Mouse (Mus musculus) hindbrain, embryonic 11.5 days (tissue): ENCODE results near the gene Ranbp3. TPM values are rescaled to one million over a fixed set of nuclear protein-coding genes. Genes with fewer than 3 reads are reported as not detected.
A peak's percentile ranks its signal among the peaks of the same experiment; 100 is the strongest.

Experiments used
- ATAC-seq: fragments of 200-750 bp; cut with Nextera tagmentation; 2 replicates; pipeline ENCODE4 v1.8.0; 2017; ENCODE audit warnings: mild to moderate bottlenecking, moderate TSS enrichment, moderate library complexity; ENCODE audit not compliant: low FRiP score
- DNase-seq: peaks from one replicate; pipeline ENCODE4 v3.0.0-alpha.2; 2015; ENCODE audit warnings: low spot score
- H3K27ac ChIP-seq: fragments of 300-500 bp; sonication (generic); 2 replicates; pipeline ENCODE4 v1.5.1; 2014; ENCODE audit warnings: mild to moderate bottlenecking, low read depth, low read length
- H3K27me3 ChIP-seq: fragments of 300-500 bp; sonication (generic); 2 replicates; pipeline ENCODE4 v1.6.1; 2014; ENCODE audit warnings: mild to moderate bottlenecking, low read length, moderate library complexity, mixed read lengths; ENCODE audit not compliant: control insufficient read depth, insufficient read depth
- H3K36me3 ChIP-seq: fragments of 300-500 bp; sonication (generic); 2 replicates; pipeline ENCODE4 v1.6.1; 2014; ENCODE audit warnings: mild to moderate bottlenecking, low read length, moderate library complexity, mixed read lengths; ENCODE audit not compliant: control insufficient read depth, insufficient read depth
- H3K4me1 ChIP-seq: fragments of 300-500 bp; sonication (generic); replicated peaks from 2 replicates; pipeline ENCODE4 v1.6.1; 2014; ENCODE audit warnings: low read length, mixed read lengths; ENCODE audit not compliant: control insufficient read depth, insufficient read depth
- H3K4me2 ChIP-seq: fragments of 300-500 bp; sonication (generic); replicated peaks from 2 replicates; pipeline ENCODE4 v1.6.1; 2014; ENCODE audit warnings: mild to moderate bottlenecking, low read depth, low read length
- H3K4me3 ChIP-seq: fragments of 300-500 bp; sonication (generic); 2 replicates; pipeline ENCODE4 v1.5.1; 2014; ENCODE audit warnings: low read depth, low read length
- H3K9ac ChIP-seq: fragments of 300-500 bp; sonication (generic); 2 replicates; pipeline ENCODE4 v1.6.1; 2014; ENCODE audit warnings: low read depth, low read length
- H3K9me3 ChIP-seq: fragments of 300-500 bp; sonication (generic); 2 replicates; pipeline ENCODE4 v1.6.1; 2016; ENCODE audit warnings: low read length; ENCODE audit not compliant: control insufficient read depth
- WGBS: fragments of 180-500 bp; shearing (Covaris S2); extraction: QIAGEN DNeasy Blood & Tissue Kit; methylation state at CpG from one replicate; pipeline ENCODE4 v1.1.7; 2014; 5-methylcytosine and 5-hydroxymethylcytosine counted together
- polyA plus RNA-seq: library from polyadenylated mRNA; unstranded; fragments of >200 nt; fragmentation: Nextera tagmentation; extraction: Ambion mirVana; gene quantifications from 2 replicates; pipeline ENCODE4 v1.2.1, GENCODE M21; 2014

Ranbp3 gene
- polyA plus RNA-seq, 1 experiment from 2014 or later: 94.2 TPM

GRCm38 (mm10) chr17:56634023-56634422 is 39.1 kb upstream of the Ranbp3 start:
- no peak overlapping the region for H3K9ac ChIP-seq
- no peaks in the 10 kb centered on the region for H3K27me3 ChIP-seq
- H3K4me1 ChIP-seq: no peaks in the 10 kb centered on the region
- ATAC-seq (no peak), DNase-seq (no peak)
- no peak overlapping the region for H3K4me2 ChIP-seq
- no peaks in the 10 kb centered on the region for H3K9me3 ChIP-seq
- no peaks in the 10 kb centered on the region for H3K36me3 ChIP-seq
- H3K27ac ChIP-seq: no peak overlapping the region
- no peak overlapping the region for H3K4me3 ChIP-seq
- WGBS: 86% methylated on average over 6 of the region's 6 CpGs

- Histone ChIP-seq H3K4me3 (no peak overlapping the region), H3K4me2 (no peak overlapping the region), H3K9ac (no peak overlapping the region), H3K4me1 (no peaks in the 10 kb centered on the region), H3K27me3 (no peaks in the 10 kb centered on the region), H3K27ac (no peak overlapping the region), H3K9me3 (no peaks in the 10 kb centered on the region), H3K36me3 (no peaks in the 10 kb centered on the region)
- WGBS: 85% methylated on average over 4 of the region's 4 CpGs
- ATAC-seq: no peak
- no peak for DNase-seq
Observed at GRCm38 (mm10) chr17:56643237-56643636, 29.9 kb upstream of the Ranbp3 start.

GRCm38 (mm10) chr17:56647546-56647945 is 25.5 kb upstream of the Ranbp3 start:
- Histone ChIP-seq H3K9ac (no peak overlapping the region), H3K9me3 (no peaks in the 10 kb centered on the region), H3K4me3 (no peak overlapping the region), H3K36me3 (no peaks in the 10 kb centered on the region), H3K4me1 (no peaks in the 10 kb centered on the region), H3K27me3 (no peaks in the 10 kb centered on the region), H3K27ac (no peak overlapping the region), H3K4me2 (no peak overlapping the region)
- no peak for ATAC-seq
- 81% methylated on average over 9 of the region's 13 CpGs for WGBS
- no peak for DNase-seq

- Histone ChIP-seq H3K27me3 (no peaks in the 10 kb centered on the region), H3K9me3 (no peaks in the 10 kb centered on the region), H3K4me3 (no peak overlapping the region), H3K4me1 (no peaks in the 10 kb centered on the region), H3K4me2 (no peak overlapping the region), H3K36me3 (no peaks in the 10 kb centered on the region), H3K9ac (no peak overlapping the region), H3K27ac (no peak overlapping the region)
- 36% methylated on average over 10 of the region's 10 CpGs for WGBS
- ATAC-seq (no peak), DNase-seq (no peak)
Observed at GRCm38 (mm10) chr17:56651801-56652200, 21.3 kb upstream of the Ranbp3 start.

- Histone ChIP-seq H3K4me1 (no peaks in the 10 kb centered on the region), H3K4me3 (no peak overlapping the region), H3K9me3 (no peaks in the 10 kb centered on the region), H3K27me3 (no peaks in the 10 kb centered on the region), H3K27ac (no peak overlapping the region), H3K36me3 (no peaks in the 10 kb centered on the region), H3K4me2 (no peak overlapping the region), H3K9ac (no peak overlapping the region)
- DNase-seq: no peak
- 80% methylated on average over 2 of the region's 2 CpGs for WGBS
- ATAC-seq: no peak
Observed at GRCm38 (mm10) chr17:56654771-56655170, 18.3 kb upstream of the Ranbp3 start.

GRCm38 (mm10) chr17:56655311-56655710 is 17.8 kb upstream of the Ranbp3 start:
- no peaks in the 10 kb centered on the region for H3K36me3 ChIP-seq
- DNase-seq (no peak), ATAC-seq (no peak)
- H3K4me1 ChIP-seq: no peaks in the 10 kb centered on the region
- H3K27ac ChIP-seq: no peak overlapping the region
- H3K9ac ChIP-seq: no peak overlapping the region
- H3K4me2 ChIP-seq: no peak overlapping the region
- H3K9me3 ChIP-seq: no peaks in the 10 kb centered on the region
- H3K27me3 ChIP-seq: no peaks in the 10 kb centered on the region
- 81% methylated on average over 3 of the region's 3 CpGs for WGBS
- H3K4me3 ChIP-seq: no peak overlapping the region

- ATAC-seq: no peak
- 88% methylated on average over 6 of the region's 6 CpGs for WGBS
- Histone ChIP-seq H3K36me3 (no peaks in the 10 kb centered on the region), H3K4me1 (no peaks in the 10 kb centered on the region), H3K9ac (no peak overlapping the region), H3K9me3 (no peaks in the 10 kb centered on the region), H3K4me3 (no peak overlapping the region), H3K27ac (no peak overlapping the region), H3K4me2 (no peak overlapping the region), H3K27me3 (no peaks in the 10 kb centered on the region)
- no peak for DNase-seq
Observed at GRCm38 (mm10) chr17:56656171-56656570, 16.9 kb upstream of the Ranbp3 start.

GRCm38 (mm10) chr17:56663659-56664058 is 9.4 kb upstream of the Ranbp3 start:
- ATAC-seq: no peak
- Histone ChIP-seq H3K36me3 (no peaks in the 10 kb centered on the region), H3K27me3 (no peaks in the 10 kb centered on the region), H3K9me3 (no peaks in the 10 kb centered on the region), H3K27ac (no peak overlapping the region), H3K9ac (0 out of 2 replicates have a peak overlapping the region, but pooled peaks have one; percentile 31), H3K4me2 (peak overlapping the region; percentile 23; the same call in 1 of the 2 replicates), H3K4me3 (no peak overlapping the region), H3K4me1 (no peaks in the 10 kb centered on the region)
- 67% methylated on average over 3 of the region's 3 CpGs for WGBS
- DNase-seq: no peak

- no peaks in the 10 kb centered on the region for H3K27me3 ChIP-seq
- H3K9me3 ChIP-seq: no peaks in the 10 kb centered on the region
- WGBS: under 1% methylated on average over 10 of the region's 10 CpGs
- ATAC-seq: peak; percentile 62
- 0 out of 2 replicates have a peak overlapping the region, but pooled peaks have one; percentile 31 for H3K9ac ChIP-seq
- peak overlapping the region; percentile 23 for H3K4me2 ChIP-seq
- DNase-seq: peak; percentile 64
- H3K27ac ChIP-seq: no peak overlapping the region
- H3K36me3 ChIP-seq: no peaks in the 10 kb centered on the region
- H3K4me1 ChIP-seq: no peaks in the 10 kb centered on the region
- no peak overlapping the region for H3K4me3 ChIP-seq
Observed at GRCm38 (mm10) chr17:56664333-56664732, 8.8 kb upstream of the Ranbp3 start.
